Mouse (Mus musculus): ENCODE results near the gene Tmem120b. TPM values are rescaled to one million over a fixed set of nuclear protein-coding genes. Genes with fewer than 3 reads are reported as not detected.

The Tmem120b gene
- total RNA-seq, 2 experiments from 2014 or later = 24.0 to 25.9 TPM

DNA sequence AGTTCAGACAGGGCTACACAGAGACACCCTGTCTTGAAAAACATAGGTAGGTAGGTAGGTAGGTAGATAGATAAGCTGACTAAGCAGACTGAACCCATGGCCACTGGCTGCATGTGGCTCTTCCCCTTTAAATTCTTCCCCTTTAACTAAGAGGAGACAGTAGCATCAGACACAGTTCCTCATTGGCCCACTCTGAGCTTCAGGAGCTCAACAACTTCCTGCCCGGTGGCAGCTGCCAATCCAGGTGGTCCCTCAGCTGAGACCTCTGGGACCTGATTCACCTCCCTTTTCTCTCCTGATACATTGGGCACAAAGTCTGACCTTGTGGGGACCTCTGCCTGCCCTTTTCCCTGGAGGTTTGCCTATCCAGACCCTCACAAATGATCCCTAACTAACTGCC lies 84.7 kb downstream of the Tmem120b start:
- DNase-seq (ENCODE audit: low spot score in 2 of 2) = no peak

DNA sequence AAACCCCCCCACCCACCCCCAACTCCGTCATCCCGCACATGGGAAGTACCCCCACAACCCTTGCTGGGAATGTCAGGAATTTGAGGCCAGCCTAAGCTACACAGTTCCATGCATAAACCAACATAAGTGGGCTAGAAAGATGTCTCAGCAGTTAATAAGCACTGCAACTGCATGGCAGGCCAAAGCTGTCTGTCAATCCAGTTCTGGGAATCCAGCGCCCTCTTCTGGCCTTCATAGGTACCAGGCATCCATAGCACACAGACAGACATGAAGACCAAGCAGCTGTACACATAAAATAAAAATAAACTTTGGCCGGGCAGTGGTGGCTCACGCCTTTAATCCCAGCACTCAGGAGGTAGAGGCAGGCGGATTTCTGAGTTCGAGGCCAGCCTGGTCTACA lies 87.2 kb downstream of the Tmem120b start:
- peak in 1 of 2 experiments; percentile 54 for DNase-seq (ENCODE audit: low spot score in 2 of 2)

DNA sequence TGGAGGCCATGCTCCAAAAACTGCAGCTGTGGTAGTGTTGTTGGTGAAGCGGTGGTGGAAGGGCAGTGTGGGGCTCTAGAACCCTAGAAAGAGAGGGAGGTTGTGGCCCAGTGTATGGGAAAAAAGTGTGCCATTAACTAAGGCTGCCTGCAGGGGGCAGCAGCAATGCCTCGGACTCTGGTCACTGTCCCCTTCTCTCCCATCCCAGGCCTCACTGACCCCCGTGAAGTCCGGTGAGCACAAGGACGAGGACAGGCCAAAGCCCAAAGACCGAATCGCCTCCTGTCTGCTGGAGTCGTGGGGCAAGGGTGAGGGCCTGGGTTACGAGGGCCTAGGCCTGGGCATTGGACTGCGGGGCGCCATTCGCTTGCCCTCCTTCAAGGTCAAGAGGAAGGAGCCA lies 88.5 kb downstream of the Tmem120b start:
- DNase-seq (ENCODE audit: low spot score in 2 of 2) = no peak

DNA sequence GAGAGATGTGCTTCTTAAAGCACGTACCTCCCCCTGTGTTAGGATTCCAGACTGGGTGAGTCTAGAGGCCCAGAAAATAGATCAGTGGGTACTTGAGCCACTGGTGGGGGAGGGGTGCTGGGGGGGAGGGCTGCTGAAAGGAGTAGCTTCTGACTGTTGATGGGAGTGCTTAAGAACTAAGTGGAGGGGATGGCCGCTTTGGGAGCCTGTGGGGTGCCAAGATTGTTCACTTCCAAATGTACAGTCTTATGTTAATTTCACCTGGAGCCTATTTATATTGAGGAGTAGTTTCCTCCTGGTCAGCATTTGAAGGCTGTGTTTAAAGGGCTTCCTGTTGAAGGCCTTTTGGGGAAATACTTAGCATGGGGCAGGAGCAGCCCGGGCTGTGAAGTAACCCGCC lies 89.8 kb downstream of the Tmem120b start:
- DNase-seq (ENCODE audit: low spot score in 2 of 2) = no peak

- DNase-seq (ENCODE audit: low spot score in 2 of 2) = no peak
Observed at GRCm38 (mm10) chr5:123159446-123159845, 91.2 kb downstream of the Tmem120b start.

DNA sequence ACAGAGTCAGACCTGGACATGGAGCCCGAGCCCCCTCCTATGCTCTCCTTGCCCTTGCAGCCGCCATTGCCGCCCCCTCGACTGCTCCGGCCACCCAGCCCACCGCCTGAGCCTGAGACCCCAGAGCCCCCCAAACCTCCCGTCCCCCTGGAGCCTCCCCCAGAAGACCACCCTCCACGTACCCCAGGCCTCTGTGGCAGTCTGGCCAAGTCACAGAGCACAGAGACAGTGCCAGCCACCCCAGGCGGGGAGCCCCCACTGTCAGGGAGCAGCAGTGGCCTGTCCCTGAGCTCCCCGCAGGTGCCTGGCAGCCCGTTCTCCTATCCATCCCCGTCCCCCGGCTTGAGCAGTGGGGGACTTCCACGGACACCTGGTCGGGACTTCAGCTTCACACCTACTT lies 91.7 kb downstream of the Tmem120b start:
- no peak for DNase-seq (ENCODE audit: low spot score in 2 of 2)

DNA sequence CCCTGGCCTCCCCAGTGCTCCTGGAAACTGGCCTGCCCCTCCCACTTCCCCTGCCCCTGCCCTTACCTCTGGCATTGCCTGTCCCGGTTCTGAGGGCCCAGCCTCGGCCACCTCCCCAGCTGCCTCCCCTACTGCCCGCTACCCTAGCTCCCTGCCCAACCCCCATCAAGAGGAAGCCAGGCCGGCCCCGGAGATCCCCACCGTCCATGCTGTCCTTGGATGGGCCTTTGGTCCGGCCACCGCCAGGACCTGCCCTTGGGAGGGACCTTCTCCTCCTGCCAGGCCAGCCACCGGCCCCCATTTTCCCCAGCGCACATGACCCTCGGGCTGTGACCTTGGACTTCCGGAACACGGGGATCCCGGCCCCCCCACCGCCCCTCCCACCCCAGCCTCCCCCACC lies 92.1 kb downstream of the Tmem120b start:
- no peak for DNase-seq (ENCODE audit: low spot score in 2 of 2)

DNA sequence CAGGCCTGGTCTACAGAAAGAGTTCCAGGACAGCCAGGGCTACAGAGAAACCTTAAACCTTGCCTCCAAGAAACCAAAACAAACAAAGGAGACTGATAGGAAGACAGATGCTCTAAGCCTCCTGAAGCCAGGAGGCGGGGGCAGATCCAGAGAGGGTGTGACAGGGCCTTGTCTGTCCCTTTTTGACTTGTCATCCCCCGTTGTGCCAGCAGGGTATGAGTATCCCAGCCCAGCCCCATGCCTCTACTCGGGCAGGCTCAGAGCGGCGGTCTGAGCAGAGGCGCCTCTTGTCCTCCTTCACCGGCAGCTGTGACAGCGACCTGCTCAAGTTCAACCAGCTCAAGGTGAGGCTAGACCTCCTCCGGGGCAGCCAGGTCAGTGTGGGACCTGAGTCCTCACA lies 94.7 kb downstream of the Tmem120b start:
- DNase-seq (ENCODE audit: low spot score in 2 of 2) = no peak

DNA sequence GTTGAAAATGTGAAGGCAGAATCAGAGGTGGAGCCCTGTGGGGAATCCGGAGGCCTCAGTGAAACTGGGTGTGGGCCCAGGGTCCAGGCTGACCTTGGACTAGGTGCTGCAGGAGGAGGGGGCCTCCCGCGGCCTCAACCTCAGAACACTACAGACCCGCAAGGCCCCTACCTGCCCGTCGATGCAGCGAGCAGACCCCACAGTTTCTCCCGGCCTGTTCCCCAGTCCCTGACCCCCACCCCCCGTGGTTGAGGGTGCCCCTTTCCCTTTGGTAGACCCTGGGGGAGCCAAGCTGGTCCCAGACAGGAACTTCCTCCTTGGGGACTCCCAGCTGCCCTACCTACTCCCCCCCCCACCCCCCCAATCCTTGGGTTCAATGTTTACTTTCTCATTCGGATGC lies 98.2 kb downstream of the Tmem120b start:
- no peak for DNase-seq (ENCODE audit: low spot score in 2 of 2)

Other genes starting within 250 kb of the Tmem120b start
- gene Anapc5, start 247.1 kb upstream of the Tmem120b start, total RNA-seq (2021) = 100 to 1,000 TPM; 245 TPM
- gene Rnf34, start 218.4 kb upstream of the Tmem120b start, total RNA-seq (2021) = 10 to 100 TPM; 17.6 to 20.1 TPM
- 10 to 100 TPM; 26.0 to 31.7 TPM for gene Kdm2b, start 78.6 kb upstream of the Tmem120b start, total RNA-seq (2021)
- 10 to 100 TPM; 46.2 to 53.8 TPM for gene Orai1, start 53.3 kb upstream of the Tmem120b start, total RNA-seq (2021)
- gene Morn3, start 21.4 kb upstream of the Tmem120b start, total RNA-seq (2021) = not detected
- under 1 TPM; 0.91 to 0.93 TPM for gene Rhof, start 64.3 kb downstream of the Tmem120b start, total RNA-seq (2021)
- gene Setd1b, start 73.8 kb downstream of the Tmem120b start, total RNA-seq (2021) = 10 to 100 TPM; 21.0 to 21.4 TPM
- 10 to 100 TPM; 28.3 to 32.2 TPM for gene Psmd9, start 101.0 kb downstream of the Tmem120b start, total RNA-seq (2021)
- 1 to 10 TPM in 1 of 2 experiments, under 1 TPM in 1; 0.42 to 2.4 TPM for gene Hpd, start 114.3 kb downstream of the Tmem120b start, total RNA-seq (2021)
- 1 to 10 TPM; 2.4 to 4.2 TPM for gene Wdr66, start 183.7 kb downstream of the Tmem120b start, total RNA-seq (2021)

All from gastrocnemius, postnatal 4 days (tissue).